Mouse (Mus musculus): ENCODE data around the gene Castor2. TPM values are rescaled to one million over a fixed set of nuclear protein-coding genes. Genes with fewer than 3 reads are reported as not detected.

The Castor2 gene
- polyA plus RNA-seq, 1 experiment from 2014 or later, result 4.5 TPM

GRCm38 (mm10) chr5:134169231-134169630, 69.7 kb downstream of the Castor2 start:
- 92% methylated on average over 10 of the region's 10 CpGs for WGBS
- Histone ChIP-seq H3K9ac (no peak overlapping the region), H3K27me3 (replicated peaks) (no peaks in the 10 kb centered on the region), H3K27ac (no peak overlapping the region), H3K4me2 (no peak overlapping the region), H3K9me3 (no peaks in the 10 kb centered on the region), H3K36me3 (no peaks in the 10 kb centered on the region; the same call in 1 of the 2 replicates), H3K4me3 (replicated peaks) (no peak overlapping the region), H3K4me1 (no peaks in the 10 kb centered on the region)
- ATAC-seq (ENCODE audit: insufficient read depth, low FRiP score, low read depth), result no peak

- Histone ChIP-seq H3K9me3 (no peaks in the 10 kb centered on the region), H3K27ac (no peak overlapping the region), H3K36me3 (no peaks in the 10 kb centered on the region; the same call in 1 of the 2 replicates), H3K4me3 (replicated peaks) (no peak overlapping the region), H3K9ac (no peak overlapping the region), H3K4me1 (peaks cover under 1% of the 10 kb centered on the region; the same call in 1 of the 2 replicates), H3K4me2 (no peak overlapping the region), H3K27me3 (replicated peaks) (no peaks in the 10 kb centered on the region)
- 89% methylated on average over 8 of the region's 8 CpGs for WGBS
- ATAC-seq (ENCODE audit: insufficient read depth, low FRiP score, low read depth), result no peak
Observed at GRCm38 (mm10) chr5:134170167-134170566, 70.7 kb downstream of the Castor2 start.

GRCm38 (mm10) chr5:134173206-134173605, 73.7 kb downstream of the Castor2 start:
- Histone ChIP-seq H3K36me3 (no peaks in the 10 kb centered on the region), H3K27me3 (replicated peaks) (no peaks in the 10 kb centered on the region), H3K4me3 (replicated peaks) (no peak overlapping the region), H3K4me1 (peaks cover 11% of the 10 kb centered on the region; the same call in 1 of the 2 replicates), H3K9ac (no peak overlapping the region), H3K9me3 (no peaks in the 10 kb centered on the region), H3K27ac (no peak overlapping the region), H3K4me2 (no peak overlapping the region)
- no peak for ATAC-seq (ENCODE audit: insufficient read depth, low FRiP score, low read depth)
- 35% methylated on average over 4 of the region's 4 CpGs for WGBS

- H3K27ac ChIP-seq, result peak overlapping the region; percentile 85
- no peak for ATAC-seq (ENCODE audit: insufficient read depth, low FRiP score, low read depth)
Observed at GRCm38 (mm10) chr5:134175696-134176095, 76.2 kb downstream of the Castor2 start.

GRCm38 (mm10) chr5:134176169-134176881, 76.8 kb downstream of the Castor2 start, which contains the start of gene Rcc1l:
TSS of gene Rcc1l (minus strand) at chr5:134176774.
- no peaks in the 10 kb centered on the region for H3K9me3 ChIP-seq
- peak; percentile 90 for ATAC-seq (ENCODE audit: insufficient read depth, low FRiP score, low read depth)
- under 1% methylated on average over 67 of the region's 72 CpGs for WGBS
- H3K4me1 ChIP-seq, result peaks cover 11% of the 10 kb centered on the region; the same call in 1 of the 2 replicates
- no peaks in the 10 kb centered on the region for H3K36me3 ChIP-seq
- H3K27me3 ChIP-seq (replicated peaks), result no peaks in the 10 kb centered on the region
- peak within 1 kb of the TSS; percentile 85 for H3K27ac ChIP-seq
- H3K4me3 ChIP-seq (replicated peaks), result peak within 1 kb of the TSS; percentile 89
- peak within 1 kb of the TSS; percentile 77 for H3K9ac ChIP-seq
- H3K4me2 ChIP-seq, result peak within 1 kb of the TSS; percentile 79

More at GRCm38 (mm10) chr5:134175696-134176095, 76.2 kb downstream of the Castor2 start:
- peak overlapping the region; percentile 77 for H3K9ac ChIP-seq
- WGBS, result 9% methylated on average over 10 of the region's 10 CpGs
- peak overlapping the region; percentile 79 for H3K4me2 ChIP-seq
- H3K9me3 ChIP-seq, result no peaks in the 10 kb centered on the region
- H3K4me3 ChIP-seq (replicated peaks), result peak overlapping the region; percentile 89
- H3K27me3 ChIP-seq (replicated peaks), result no peaks in the 10 kb centered on the region
- H3K4me1 ChIP-seq, result peaks cover 11% of the 10 kb centered on the region; the same call in 1 of the 2 replicates
- no peaks in the 10 kb centered on the region for H3K36me3 ChIP-seq

- no peak for ATAC-seq (ENCODE audit: insufficient read depth, low FRiP score, low read depth)
- H3K36me3 ChIP-seq, result no peaks in the 10 kb centered on the region
- H3K4me2 ChIP-seq, result no peak overlapping the region
- H3K4me3 ChIP-seq (replicated peaks), result no peak overlapping the region
- no peak overlapping the region for H3K27ac ChIP-seq
- peaks cover 27% of the 10 kb centered on the region for H3K4me1 ChIP-seq
- no peaks in the 10 kb centered on the region for H3K27me3 ChIP-seq (replicated peaks)
- 71% methylated on average over 7 of the region's 7 CpGs for WGBS
- no peak overlapping the region for H3K9ac ChIP-seq
- no peaks in the 10 kb centered on the region for H3K9me3 ChIP-seq
Observed at GRCm38 (mm10) chr5:134178536-134178935, 79.0 kb downstream of the Castor2 start.

GRCm38 (mm10) chr5:134179871-134180270, 80.4 kb downstream of the Castor2 start:
- peaks cover 30% of the 10 kb centered on the region for H3K4me1 ChIP-seq
- H3K4me3 ChIP-seq (replicated peaks), result no peak overlapping the region
- H3K36me3 ChIP-seq, result no peaks in the 10 kb centered on the region
- 22% methylated on average over 7 of the region's 7 CpGs for WGBS
- H3K9ac ChIP-seq, result no peak overlapping the region
- no peak overlapping the region for H3K4me2 ChIP-seq
- H3K27ac ChIP-seq, result no peak overlapping the region
- ATAC-seq (ENCODE audit: insufficient read depth, low FRiP score, low read depth), result no peak
- no peaks in the 10 kb centered on the region for H3K27me3 ChIP-seq (replicated peaks)
- no peaks in the 10 kb centered on the region for H3K9me3 ChIP-seq

- ATAC-seq (ENCODE audit: insufficient read depth, low FRiP score, low read depth), result no peak
- Histone ChIP-seq H3K4me1 (peaks cover 20% of the 10 kb centered on the region), H3K4me2 (peak overlapping the region; percentile 85; the same call in 1 of the 2 replicates), H3K9ac (no peak overlapping the region), H3K27ac (peak overlapping the region; percentile 94; the same call in 1 of the 2 replicates), H3K36me3 (no peaks in the 10 kb centered on the region), H3K4me3 (replicated peaks) (no peak overlapping the region), H3K9me3 (no peaks in the 10 kb centered on the region), H3K27me3 (replicated peaks) (no peaks in the 10 kb centered on the region)
- 52% methylated on average over 3 of the region's 3 CpGs for WGBS
Observed at GRCm38 (mm10) chr5:134182172-134182571, 82.7 kb downstream of the Castor2 start.

GRCm38 (mm10) chr5:134182735-134183134, 83.2 kb downstream of the Castor2 start:
- H3K4me3 ChIP-seq (replicated peaks), result 0 out of 2 replicates have a peak overlapping the region, but pooled peaks have one; percentile 69
- H3K4me1 ChIP-seq, result peaks cover 19% of the 10 kb centered on the region
- WGBS, result 43% methylated on average over 4 of the region's 4 CpGs
- H3K9me3 ChIP-seq, result no peaks in the 10 kb centered on the region
- H3K27me3 ChIP-seq (replicated peaks), result no peaks in the 10 kb centered on the region
- H3K27ac ChIP-seq, result peak overlapping the region; percentile 94; the same call in 1 of the 2 replicates
- peak overlapping the region; percentile 85 for H3K4me2 ChIP-seq
- H3K36me3 ChIP-seq, result no peaks in the 10 kb centered on the region
- H3K9ac ChIP-seq, result no peak overlapping the region
- ATAC-seq (ENCODE audit: insufficient read depth, low FRiP score, low read depth), result no peak

GRCm38 (mm10) chr5:134183162-134183561, 83.7 kb downstream of the Castor2 start:
- peak overlapping the region; percentile 63; the same call in 1 of the 2 replicates for H3K9ac ChIP-seq
- H3K4me3 ChIP-seq (replicated peaks), result peak overlapping the region; percentile 69
- peaks cover 19% of the 10 kb centered on the region for H3K4me1 ChIP-seq
- H3K9me3 ChIP-seq, result no peaks in the 10 kb centered on the region
- 35% methylated on average over 7 of the region's 7 CpGs for WGBS
- H3K36me3 ChIP-seq, result no peaks in the 10 kb centered on the region
- H3K27me3 ChIP-seq (replicated peaks), result no peaks in the 10 kb centered on the region
- peak overlapping the region; percentile 94; the same call in 1 of the 2 replicates for H3K27ac ChIP-seq
- peak overlapping the region; percentile 85 for H3K4me2 ChIP-seq
- ATAC-seq (ENCODE audit: insufficient read depth, low FRiP score, low read depth), result no peak

GRCm38 (mm10) chr5:134183880-134184808, 84.6 kb downstream of the Castor2 start, which contains the start of gene Gtf2ird2:
TSS of gene Gtf2ird2 (plus strand) at chr5:134184019.
- peaks cover 19% of the 10 kb centered on the region for H3K4me1 ChIP-seq
- H3K36me3 ChIP-seq, result no peaks in the 10 kb centered on the region
- H3K27ac ChIP-seq, result peak within 1 kb of the TSS; percentile 94
- H3K9ac ChIP-seq, result peak within 1 kb of the TSS; percentile 63
- H3K9me3 ChIP-seq, result no peaks in the 10 kb centered on the region
- H3K4me3 ChIP-seq (replicated peaks), result peak within 1 kb of the TSS; percentile 69
- under 1% methylated on average over 92 of the region's 92 CpGs for WGBS
- H3K27me3 ChIP-seq (replicated peaks), result no peaks in the 10 kb centered on the region
- H3K4me2 ChIP-seq, result peak within 1 kb of the TSS; percentile 85
- ATAC-seq (ENCODE audit: insufficient read depth, low FRiP score, low read depth), result peak; percentile 97
